Mouse (Mus musculus): ENCODE data around the gene Gimap9. TPM values are rescaled to one million over a fixed set of nuclear protein-coding genes. Genes with fewer than 3 reads are reported as not detected.

Gene Gimap9
- total and polyA plus RNA-seq, 2 experiments from 2014 or later: 0.55 to 1.1 TPM

DNA sequence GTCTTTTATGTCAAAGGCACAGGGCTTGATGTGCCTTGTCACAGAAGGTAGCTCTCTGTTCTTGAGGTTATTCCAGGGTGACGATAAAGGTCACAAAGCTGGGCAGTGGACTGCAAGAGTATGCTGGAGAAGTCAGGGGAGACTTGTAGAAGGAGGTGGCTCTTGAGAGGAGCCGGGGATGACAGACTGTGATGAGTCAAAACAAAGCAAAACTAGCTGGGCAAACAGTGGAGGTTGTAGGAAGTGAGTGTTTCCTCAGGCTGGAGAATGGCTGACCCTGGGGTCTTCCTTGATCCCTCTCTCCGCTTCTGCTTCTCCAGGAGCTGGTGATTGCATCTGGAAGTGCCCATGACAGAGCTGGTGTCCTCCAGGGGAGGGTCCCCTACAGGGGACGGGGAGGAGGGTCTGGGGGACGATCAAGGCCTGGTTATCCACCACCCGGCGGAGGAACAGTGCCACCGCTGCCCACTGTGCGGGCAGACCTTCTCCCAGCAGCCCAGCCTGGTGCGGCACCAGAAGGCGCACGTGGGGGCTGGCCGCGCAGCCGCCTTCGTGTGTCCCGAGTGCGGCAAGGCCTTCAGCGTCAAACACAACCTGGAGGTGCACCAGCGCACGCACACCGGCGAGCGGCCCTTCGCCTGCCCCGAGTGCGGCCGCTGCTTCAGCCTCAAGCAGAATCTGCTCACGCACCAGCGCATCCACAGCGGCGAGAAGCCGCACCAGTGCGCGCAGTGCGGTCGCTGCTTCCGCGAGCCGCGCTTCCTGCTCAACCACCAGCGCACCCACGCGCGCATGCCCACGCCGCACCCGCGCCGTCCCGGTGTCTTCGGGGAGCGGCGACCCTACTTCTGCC lies 46.9 kb upstream of the Gimap9 start:
- Histone ChIP-seq H3K9ac (replicated peaks; ENCODE audit: low read length, poor library complexity, severe bottlenecking) (peak overlapping the region; percentile 63), H3K4me1 (ENCODE audit: insufficient read depth, low read length) (peaks cover 16% of the 10 kb centered on the region), H3K36me3 (ENCODE audit: insufficient read depth, low read length) (peaks cover 2% of the 10 kb centered on the region; the same call in 1 of the 2 replicates), H3K27me3 (ENCODE audit: insufficient read depth, low read length) (0 out of 2 replicates have a peak, but pooled peaks cover 7% of the 10 kb centered on the region), H3K27ac (ENCODE audit: low read depth, low read length) (peak overlapping the region; percentile 47), H3K4me2 (ENCODE audit: low read depth, low read length, poor library complexity, severe bottlenecking) (peak overlapping the region; percentile 81), H3K4me3 (ENCODE audit: low read depth, low read length) (peak overlapping the region; percentile 44), H3K9me3 (ENCODE audit: low read length) (no peaks in the 10 kb centered on the region)
- DNase-seq (ENCODE audit: low spot score): peak; percentile 53
- 8% methylated on average over 46 of the region's 54 CpGs for WGBS
- peak; percentile 77 for ATAC-seq (ENCODE audit: low FRiP score)
- 0 out of 2 replicates have a peak, but pooled peaks have one; percentile 4 for TF ChIP-seq CTCF (IDR thresholded peaks at IDR 0.05)

DNA sequence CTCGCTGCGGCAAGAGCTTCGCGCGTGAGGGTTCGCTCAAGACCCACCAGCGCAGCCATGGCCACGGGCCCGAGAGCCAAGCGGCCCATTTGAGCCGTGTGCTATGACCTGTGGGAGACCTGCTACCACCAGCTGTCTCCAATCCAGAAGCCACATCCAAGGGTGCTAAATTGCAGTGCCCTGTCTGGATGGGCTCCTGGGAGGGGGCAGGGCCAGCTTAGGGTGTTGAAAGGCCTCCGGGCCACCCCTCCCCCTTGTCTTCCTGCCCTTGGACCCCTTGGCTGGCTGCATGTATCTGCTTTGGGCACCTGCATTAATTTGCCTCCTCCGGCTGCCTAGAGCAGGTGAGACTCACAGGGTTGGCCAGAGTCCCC lies 46.3 kb upstream of the Gimap9 start:
- DNase-seq (ENCODE audit: low spot score) (no peak), ATAC-seq (ENCODE audit: low FRiP score) (peak; percentile 9; the same call in 1 of the 2 replicates)
- WGBS: 15% methylated on average over 13 of the region's 13 CpGs
- Histone ChIP-seq H3K27ac (ENCODE audit: low read depth, low read length) (peak overlapping the region; percentile 47; the same call in 1 of the 2 replicates), H3K4me1 (ENCODE audit: insufficient read depth, low read length) (peaks cover 16% of the 10 kb centered on the region), H3K9me3 (ENCODE audit: low read length) (no peaks in the 10 kb centered on the region), H3K9ac (replicated peaks; ENCODE audit: low read length, poor library complexity, severe bottlenecking) (peak overlapping the region; percentile 63), H3K4me2 (ENCODE audit: low read depth, low read length, poor library complexity, severe bottlenecking) (peak overlapping the region; percentile 81), H3K27me3 (ENCODE audit: insufficient read depth, low read length) (0 out of 2 replicates have a peak, but pooled peaks cover 7% of the 10 kb centered on the region), H3K36me3 (ENCODE audit: insufficient read depth, low read length) (peaks cover 2% of the 10 kb centered on the region; the same call in 1 of the 2 replicates), H3K4me3 (ENCODE audit: low read depth, low read length) (peak overlapping the region; percentile 44)
- TF ChIP-seq CTCF (IDR thresholded peaks at IDR 0.05): no peak

DNA sequence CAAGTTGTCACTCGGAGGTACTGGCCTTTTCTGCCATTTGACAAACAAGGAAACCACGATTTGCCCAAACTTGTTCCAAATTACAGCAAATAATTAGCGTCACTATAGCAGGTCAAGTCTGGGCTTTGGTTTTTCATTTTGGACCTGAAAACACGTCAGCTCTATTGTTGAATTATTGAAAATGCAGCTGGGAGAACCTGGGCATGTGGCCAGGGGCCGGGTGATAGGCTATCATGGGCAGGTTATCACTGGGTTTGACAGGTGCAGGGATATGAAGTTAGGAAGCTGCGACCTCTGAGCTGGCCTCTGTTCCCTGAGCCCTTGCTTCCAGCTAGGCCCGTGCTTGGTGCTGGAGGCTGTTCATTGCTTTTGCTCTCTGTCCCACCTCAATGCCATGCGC lies 45.1 kb upstream of the Gimap9 start:
- no peak for TF ChIP-seq CTCF (IDR thresholded peaks at IDR 0.05)
- ATAC-seq (ENCODE audit: low FRiP score) (no peak), DNase-seq (ENCODE audit: low spot score) (no peak)
- Histone ChIP-seq H3K27me3 (ENCODE audit: insufficient read depth, low read length) (0 out of 2 replicates have a peak, but pooled peaks cover under 1% of the 10 kb centered on the region), H3K4me2 (ENCODE audit: low read depth, low read length, poor library complexity, severe bottlenecking) (no peak overlapping the region), H3K9me3 (ENCODE audit: low read length) (no peaks in the 10 kb centered on the region), H3K9ac (replicated peaks; ENCODE audit: low read length, poor library complexity, severe bottlenecking) (no peak overlapping the region), H3K4me3 (ENCODE audit: low read depth, low read length) (no peak overlapping the region), H3K36me3 (ENCODE audit: insufficient read depth, low read length) (peaks cover 2% of the 10 kb centered on the region; the same call in 1 of the 2 replicates), H3K4me1 (ENCODE audit: insufficient read depth, low read length) (peaks cover 16% of the 10 kb centered on the region), H3K27ac (ENCODE audit: low read depth, low read length) (no peak overlapping the region)
- WGBS: 94% methylated on average over 8 of the region's 8 CpGs

DNA sequence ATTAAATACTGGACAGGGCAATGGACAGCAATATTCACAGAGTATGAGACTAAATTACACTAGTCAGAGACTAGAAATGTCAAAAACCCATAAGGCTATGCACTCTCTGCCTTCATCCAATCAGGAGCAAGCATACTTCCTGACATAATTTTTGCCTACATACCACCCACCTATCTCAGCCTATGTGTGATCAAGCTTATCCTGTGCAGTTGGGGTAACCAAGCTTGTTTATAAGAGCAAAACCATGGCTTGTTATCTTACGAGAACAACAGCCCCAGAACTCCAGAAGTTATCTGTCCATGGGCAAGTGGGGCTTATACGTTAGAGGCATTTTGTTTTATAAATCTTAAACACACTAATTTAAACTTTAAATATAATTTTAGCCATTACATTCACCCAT lies 40.8 kb upstream of the Gimap9 start:
- DNase-seq (ENCODE audit: low spot score) (no peak), ATAC-seq (ENCODE audit: low FRiP score) (no peak)
- Histone ChIP-seq H3K9me3 (ENCODE audit: low read length) (no peaks in the 10 kb centered on the region), H3K27me3 (ENCODE audit: insufficient read depth, low read length) (no peaks in the 10 kb centered on the region), H3K4me3 (ENCODE audit: low read depth, low read length) (no peak overlapping the region), H3K36me3 (ENCODE audit: insufficient read depth, low read length) (peaks cover 2% of the 10 kb centered on the region; the same call in 1 of the 2 replicates), H3K9ac (replicated peaks; ENCODE audit: low read length, poor library complexity, severe bottlenecking) (no peak overlapping the region), H3K27ac (ENCODE audit: low read depth, low read length) (no peak overlapping the region), H3K4me1 (ENCODE audit: insufficient read depth, low read length) (no peaks in the 10 kb centered on the region), H3K4me2 (ENCODE audit: low read depth, low read length, poor library complexity, severe bottlenecking) (no peak overlapping the region)
- no peak for TF ChIP-seq CTCF (IDR thresholded peaks at IDR 0.05)
- 92% methylated on average over 2 of the region's 2 CpGs for WGBS

DNA sequence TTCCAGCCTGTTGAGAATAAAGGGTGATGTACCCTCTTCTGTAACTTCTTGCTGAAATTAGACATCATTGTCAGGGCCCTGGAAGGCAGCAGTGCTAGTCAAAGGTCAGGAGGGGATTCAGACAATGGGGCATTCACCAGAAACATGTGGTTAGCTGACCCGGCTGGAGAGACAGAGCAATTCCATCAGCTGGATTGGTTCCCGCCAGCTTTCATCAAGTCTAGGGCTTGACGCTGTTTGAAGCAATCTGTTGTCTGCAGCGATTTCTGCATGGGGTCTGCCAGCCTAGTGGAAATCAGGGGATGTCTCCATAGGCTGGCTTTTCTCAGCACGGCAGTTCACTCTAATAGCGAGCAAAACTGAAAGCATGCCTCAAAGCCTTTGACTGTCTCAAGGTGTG lies 39.4 kb upstream of the Gimap9 start:
- no peak overlapping the region for H3K4me3 ChIP-seq (ENCODE audit: low read depth, low read length)
- ATAC-seq (ENCODE audit: low FRiP score): no peak
- no peak for DNase-seq (ENCODE audit: low spot score)
- TF ChIP-seq CTCF (IDR thresholded peaks at IDR 0.05): no peak
- H3K4me1 ChIP-seq (ENCODE audit: insufficient read depth, low read length): no peaks in the 10 kb centered on the region
- H3K4me2 ChIP-seq (ENCODE audit: low read depth, low read length, poor library complexity, severe bottlenecking): no peak overlapping the region
- H3K36me3 ChIP-seq (ENCODE audit: insufficient read depth, low read length): peaks cover 2% of the 10 kb centered on the region; the same call in 1 of the 2 replicates
- no peak overlapping the region for H3K27ac ChIP-seq (ENCODE audit: low read depth, low read length)
- no peak overlapping the region for H3K9ac ChIP-seq (replicated peaks; ENCODE audit: low read length, poor library complexity, severe bottlenecking)
- no peaks in the 10 kb centered on the region for H3K9me3 ChIP-seq (ENCODE audit: low read length)
- H3K27me3 ChIP-seq (ENCODE audit: insufficient read depth, low read length): no peaks in the 10 kb centered on the region
- 52% methylated on average over 6 of the region's 6 CpGs for WGBS
